Mouse (Mus musculus) liver, postnatal 0 days (tissue): ENCODE measurements around the gene Mast1. TPM values are rescaled to one million over a fixed set of nuclear protein-coding genes. Genes with fewer than 3 reads are reported as not detected.

Experiments used
- ATAC-seq: fragments of 200-750 bp; cut with Nextera tagmentation; 2 replicates; pipeline ENCODE4 v1.8.0; 2017; ENCODE audit warnings: mild to moderate bottlenecking, moderate library complexity
- DNase-seq: peaks from one replicate; pipeline ENCODE4 v3.0.0-alpha.2; 2016
- H3K27ac ChIP-seq: fragments of 300-500 bp; sonication (generic); 2 replicates; pipeline ENCODE4 v1.5.1; 2014; ENCODE audit warnings: antibody characterized with exemption, moderate library complexity, mild to moderate bottlenecking, low read depth
- H3K27me3 ChIP-seq: fragments of 300-500 bp; sonication (generic); 2 replicates; pipeline ENCODE4 v1.6.1; 2014; ENCODE audit warnings: low read length, control low read depth, mixed read lengths; ENCODE audit not compliant: insufficient read depth
- H3K36me3 ChIP-seq: fragments of 300-500 bp; sonication (generic); replicated peaks from 2 replicates; pipeline ENCODE4 v1.6.1; 2014; ENCODE audit warnings: mild to moderate bottlenecking, control low read depth, low read length, moderate library complexity, mixed read lengths; ENCODE audit not compliant: insufficient read depth
- H3K4me1 ChIP-seq: fragments of 300-500 bp; sonication (generic); 2 replicates; pipeline ENCODE4 v1.6.1; 2014; ENCODE audit warnings: antibody characterized with exemption, mild to moderate bottlenecking, control low read depth; ENCODE audit not compliant: insufficient read depth
- H3K4me2 ChIP-seq: fragments of 300-500 bp; sonication (generic); 2 replicates; pipeline ENCODE4 v1.6.1; 2014; ENCODE audit warnings: low read depth, mild to moderate bottlenecking, low read length, moderate library complexity, mixed read lengths
- H3K4me3 ChIP-seq: fragments of 300-500 bp; sonication (generic); 2 replicates; pipeline ENCODE4 v1.5.1; 2014; ENCODE audit warnings: low read depth, low read length
- H3K9ac ChIP-seq: fragments of 300-500 bp; sonication (generic); replicated peaks from 2 replicates; pipeline ENCODE4 v1.6.1; 2014; ENCODE audit warnings: mild to moderate bottlenecking, moderate library complexity
- H3K9me3 ChIP-seq: fragments of 300-500 bp; sonication (generic); 2 replicates; pipeline ENCODE4 v1.6.1; 2016; ENCODE audit warnings: mild to moderate bottlenecking, control low read depth, low read length, mixed read lengths
- CTCF ChIP-seq: sonication (generic); IDR thresholded peaks from 2 replicates; pipeline ENCODE4 v1.5.1; 2016; ENCODE audit warnings: antibody characterized with exemption, low read depth
- EP300 ChIP-seq: IDR thresholded peaks from 2 replicates; pipeline ENCODE4 v1.6.1; 2016; ENCODE audit warnings: antibody characterized with exemption, low read depth, mild to moderate bottlenecking
- WGBS: fragments of 180-500 bp; shearing (Covaris S2); extraction: QIAGEN DNeasy Blood & Tissue Kit; methylation state at CpG from one replicate; pipeline ENCODE4 v1.1.7; 2014; ENCODE audit not compliant: insufficient replicate concordance; 5-methylcytosine and 5-hydroxymethylcytosine counted together
- polyA plus RNA-seq: library from polyadenylated mRNA; unstranded; fragments of >200 nt; fragmentation: Nextera tagmentation; extraction: Ambion mirVana; gene quantifications from 2 replicates; pipeline ENCODE4 v1.2.1, GENCODE M21; 2015

Mast1 gene
- polyA plus RNA-seq, 1 experiment from 2014 or later = 0.07 TPM

DNA sequence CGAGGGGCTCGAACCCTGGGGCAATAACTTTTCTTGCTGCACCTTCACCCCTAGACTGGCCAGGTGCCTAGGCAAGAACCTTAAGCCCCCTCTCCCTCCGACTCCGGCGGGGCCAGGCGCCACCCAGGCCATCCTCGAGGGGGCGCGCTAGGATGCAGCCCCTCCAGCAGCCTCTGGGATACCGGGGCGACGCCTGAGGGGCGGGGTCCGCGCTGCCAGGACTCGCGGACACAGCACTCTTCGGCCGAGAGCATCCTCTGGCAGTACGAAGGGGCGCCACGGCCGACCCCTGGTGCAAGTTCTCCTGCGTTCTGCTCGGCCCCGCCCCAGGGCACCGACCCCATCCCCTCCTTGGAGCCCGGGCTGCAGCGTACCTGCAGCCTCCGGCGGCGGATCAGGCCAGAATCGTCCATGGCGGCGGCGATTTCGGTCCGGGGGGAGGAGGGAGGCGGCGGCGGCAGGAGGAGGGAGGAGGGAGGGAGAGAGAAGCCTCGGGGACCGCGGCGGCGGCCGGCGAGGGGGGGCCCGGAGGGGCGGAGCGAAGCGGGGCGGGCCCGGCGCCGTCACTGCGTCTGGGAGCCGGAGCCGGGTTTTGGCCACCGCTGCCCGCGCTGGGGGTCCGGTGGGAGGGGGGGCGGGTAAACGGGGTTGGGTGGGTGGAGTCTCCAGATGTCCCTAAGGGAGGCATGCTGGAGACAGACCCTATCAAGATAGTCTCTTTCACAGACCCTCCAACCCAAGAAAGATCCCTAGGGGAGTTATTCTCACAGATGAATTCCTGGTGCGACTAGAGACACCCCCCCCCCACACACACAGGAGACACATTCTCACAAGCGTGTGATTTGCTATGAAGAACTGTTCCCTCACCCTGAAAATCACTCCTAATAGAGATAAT is 8.7 kb upstream of the Mast1 start:
- Histone ChIP-seq H3K4me3 (peak overlapping the region; percentile 25; the same call in 1 of the 2 replicates), H3K4me1 (peaks cover 11% of the 10 kb centered on the region), H3K27me3 (peaks cover 71% of the 10 kb centered on the region), H3K27ac (no peak overlapping the region), H3K9me3 (no peaks in the 10 kb centered on the region), H3K36me3 (no peaks in the 10 kb centered on the region), H3K9ac (no peak overlapping the region), H3K4me2 (peak overlapping the region; percentile 47)
- TF ChIP-seq EP300 (no peak), CTCF (peak; percentile 25)
- ATAC-seq (no peak), DNase-seq (no peak)
- WGBS = 2% methylated on average over 42 of the region's 67 CpGs

DNA sequence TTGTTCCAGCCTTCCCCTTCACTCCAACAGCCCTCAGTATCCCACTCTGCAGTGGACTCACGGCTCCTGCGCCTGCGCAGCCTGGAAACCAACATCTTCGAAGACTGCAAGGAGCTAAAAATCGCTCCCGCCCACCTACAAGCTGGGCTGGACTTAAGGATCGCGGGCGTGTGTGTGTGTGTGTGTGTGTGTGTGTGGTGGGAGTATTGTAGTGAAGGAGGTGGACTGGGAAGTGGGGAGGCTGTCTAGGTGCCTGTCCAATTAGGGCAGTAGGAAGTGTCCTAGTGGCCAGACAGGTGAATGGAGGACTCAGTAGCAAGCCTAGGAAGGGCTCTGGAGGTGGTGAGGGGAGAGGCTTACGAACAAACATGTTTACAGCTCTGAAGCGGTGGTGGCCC is 8.1 kb upstream of the Mast1 start:
- ATAC-seq = no peak
- H3K27me3 ChIP-seq = peaks cover 66% of the 10 kb centered on the region
- no peak overlapping the region for H3K4me3 ChIP-seq

DNA sequence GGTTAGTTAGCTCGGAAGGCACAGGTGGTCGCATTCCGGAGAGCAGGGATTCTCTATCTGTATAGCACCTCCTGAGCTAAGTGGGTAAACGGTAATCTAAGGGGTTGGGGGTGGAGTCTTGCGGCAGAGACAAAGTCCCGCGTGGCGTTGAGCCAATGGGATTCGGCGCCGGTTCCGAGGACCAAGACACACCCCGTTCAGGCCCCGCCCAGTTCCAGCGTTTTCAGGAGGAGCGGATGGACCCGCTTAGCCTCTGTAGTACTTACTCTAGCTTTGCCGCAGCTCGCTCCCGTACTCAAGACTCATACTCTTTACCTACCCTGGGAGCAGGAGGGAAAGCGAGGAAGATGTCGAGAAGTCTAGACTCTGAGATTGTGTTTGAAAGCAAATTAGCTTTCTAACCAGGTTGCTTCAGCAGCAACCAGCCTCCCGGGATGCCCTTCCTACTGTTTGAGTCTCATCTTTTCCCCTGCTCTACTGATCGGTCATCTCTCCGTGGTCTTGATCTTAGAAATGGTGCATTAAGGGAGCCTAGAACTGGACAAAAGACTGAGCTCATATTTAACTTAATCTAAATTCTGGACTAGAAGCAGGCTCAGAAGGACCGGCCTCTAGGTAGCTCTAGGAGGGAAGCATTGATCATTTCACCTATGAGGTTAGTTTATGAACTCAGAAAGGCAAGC is 7.5 kb upstream of the Mast1 start:
- TF ChIP-seq CTCF (no peak), EP300 (no peak)
- H3K36me3 ChIP-seq = no peaks in the 10 kb centered on the region
- DNase-seq (peak; percentile 75), ATAC-seq (no peak)
- no peak overlapping the region for H3K9ac ChIP-seq
- peaks cover 60% of the 10 kb centered on the region for H3K27me3 ChIP-seq
- H3K4me1 ChIP-seq = peaks cover 11% of the 10 kb centered on the region
- H3K4me3 ChIP-seq = no peak overlapping the region
- H3K27ac ChIP-seq = no peak overlapping the region
- H3K4me2 ChIP-seq = peak overlapping the region; percentile 35; the same call in 1 of the 2 replicates
- no peaks in the 10 kb centered on the region for H3K9me3 ChIP-seq
- WGBS = 4% methylated on average over 26 of the region's 26 CpGs

More for the DNA sequence above, 8.1 kb upstream of the Mast1 start:
- no peak for DNase-seq
- H3K4me1 ChIP-seq = peaks cover 11% of the 10 kb centered on the region
- H3K36me3 ChIP-seq = no peaks in the 10 kb centered on the region
- no peaks in the 10 kb centered on the region for H3K9me3 ChIP-seq
- H3K9ac ChIP-seq = no peak overlapping the region
- TF ChIP-seq CTCF (no peak), EP300 (no peak)
- H3K27ac ChIP-seq = no peak overlapping the region
- 10% methylated on average over 11 of the region's 11 CpGs for WGBS
- no peak overlapping the region for H3K4me2 ChIP-seq

DNA sequence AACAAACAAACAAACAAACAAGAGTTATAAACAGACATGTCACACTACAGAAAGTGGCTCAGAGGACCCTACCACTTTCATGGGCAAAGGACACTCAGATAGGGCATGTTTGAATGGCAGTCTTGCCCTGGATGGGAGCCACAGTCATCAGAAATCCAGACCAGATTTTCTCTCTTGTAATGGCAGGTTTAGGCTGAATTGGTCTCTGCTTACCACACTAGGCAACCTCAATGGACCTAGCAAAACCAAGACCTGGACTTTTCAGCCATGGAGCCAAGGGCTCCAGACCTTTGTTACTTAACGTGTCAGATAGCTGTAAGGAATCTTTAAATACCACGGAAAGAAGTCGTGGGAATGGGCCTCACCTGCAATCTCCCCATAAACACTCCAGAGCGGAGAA is 6.5 kb upstream of the Mast1 start:
- Histone ChIP-seq H3K4me3 (no peak overlapping the region), H3K27me3 (peaks cover 60% of the 10 kb centered on the region), H3K27ac (no peak overlapping the region), H3K9me3 (no peaks in the 10 kb centered on the region), H3K36me3 (no peaks in the 10 kb centered on the region), H3K4me2 (no peak overlapping the region), H3K9ac (no peak overlapping the region), H3K4me1 (peaks cover 11% of the 10 kb centered on the region)
- no peak for ATAC-seq
- WGBS = 17% methylated on average over 4 of the region's 4 CpGs
- no peak for DNase-seq
- TF ChIP-seq EP300 (no peak), CTCF (no peak)

DNA sequence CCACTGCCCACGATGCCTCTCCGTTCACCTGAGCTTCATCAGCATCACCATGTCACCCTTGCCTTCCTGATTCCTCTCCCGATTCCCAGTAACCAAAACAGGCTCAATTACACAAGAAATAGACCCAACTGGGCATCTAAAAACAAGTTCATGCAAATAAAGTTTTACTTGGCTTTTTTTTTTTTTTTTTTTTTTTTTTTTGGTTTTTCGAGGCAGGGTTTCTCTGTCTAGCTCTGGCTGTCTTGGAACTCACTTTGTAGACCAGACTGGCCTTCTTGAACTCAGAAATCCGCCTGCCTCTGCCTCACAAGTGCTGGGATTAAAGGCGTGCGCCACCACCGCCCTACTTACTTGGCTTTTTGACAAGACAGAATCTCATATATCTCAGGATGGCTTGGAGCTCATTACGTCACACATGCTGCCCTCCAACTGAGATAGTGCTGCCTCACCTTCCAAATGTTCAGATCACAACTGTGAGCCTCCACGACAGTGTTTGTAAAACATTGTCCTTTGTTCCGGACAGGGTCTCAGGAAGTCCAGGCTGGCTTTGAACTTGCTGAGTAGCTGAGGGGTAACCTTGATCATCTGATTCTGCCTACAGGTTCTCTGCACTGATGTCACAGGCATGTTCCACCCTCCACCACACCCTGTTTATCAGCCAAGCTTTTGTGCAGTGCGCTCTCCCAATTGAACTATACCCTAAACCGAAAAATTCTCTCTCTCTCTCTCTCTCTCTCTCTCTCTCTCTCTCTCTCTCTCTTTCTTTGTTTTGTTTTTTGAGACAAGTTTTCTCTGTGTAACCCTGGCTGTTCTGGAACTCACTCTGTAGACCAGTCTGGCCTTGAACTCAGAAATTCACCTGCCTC is 694 bp upstream of the Mast1 start:
- H3K9me3 ChIP-seq = no peaks in the 10 kb centered on the region
- H3K4me3 ChIP-seq = no peak overlapping the region; the same call in 1 of the 2 replicates
- peak overlapping the region; percentile 70; the same call in 1 of the 2 replicates for H3K4me2 ChIP-seq
- DNase-seq (no peak), ATAC-seq (no peak)
- H3K9ac ChIP-seq = no peak overlapping the region
- H3K27ac ChIP-seq = no peak overlapping the region
- TF ChIP-seq CTCF = no peak
- TF ChIP-seq EP300 = no peak
- WGBS = 53% methylated on average over 13 of the region's 13 CpGs
- H3K27me3 ChIP-seq = peaks cover 52% of the 10 kb centered on the region
- H3K36me3 ChIP-seq = no peaks in the 10 kb centered on the region
- no peaks in the 10 kb centered on the region; the same call in none of the 2 replicates for H3K4me1 ChIP-seq
